Mouse (Mus musculus): Measurements from ENCODE around the gene Cwc25. TPM values are rescaled to one million over a fixed set of nuclear protein-coding genes. Genes with fewer than 3 reads are reported as not detected.
"Not testable (repeated sequence)": the region's sequence is repeated elsewhere in the genome, so short reads cannot be mapped to it uniquely, and the experiment has no call there.

Gene Cwc25
- total and polyA plus RNA-seq, 3 experiments = 6.5 to 28.9 (median 17.5) TPM

DNA sequence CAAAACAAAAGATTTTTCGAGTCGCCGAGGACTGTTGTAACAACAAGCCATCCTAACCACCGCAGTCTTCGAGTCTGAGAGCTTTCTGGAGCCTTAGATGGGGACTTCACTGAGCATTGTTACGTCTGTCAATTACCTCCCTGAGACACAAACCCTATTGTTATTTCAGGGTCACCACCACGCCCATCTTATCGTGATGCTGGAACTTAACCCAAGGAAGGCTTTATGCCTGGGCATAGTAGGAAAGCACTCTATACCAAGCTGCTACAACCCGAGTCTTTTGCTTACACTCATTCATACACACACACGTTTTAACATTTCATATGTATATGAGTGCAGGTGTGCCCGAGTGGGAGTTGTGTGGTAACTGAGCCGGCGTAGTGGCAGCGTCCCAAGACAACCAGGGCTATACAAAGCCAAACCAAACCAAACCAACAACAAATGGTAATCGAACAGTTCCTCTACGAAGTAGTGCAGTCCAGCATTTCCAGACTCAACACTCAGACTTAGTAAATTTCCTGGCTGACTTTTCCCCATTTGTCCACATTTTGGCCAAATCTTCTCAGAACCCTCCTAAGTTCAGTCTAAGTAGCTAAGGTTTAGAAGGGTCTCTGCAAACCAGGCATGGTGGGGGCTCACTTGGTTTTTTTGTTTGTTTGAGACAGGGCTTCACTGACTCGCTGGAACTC lies 9.6 kb upstream of the Cwc25 start, which contains the start of gene 1700001P01Rik:
Gene 1700001P01Rik (minus strand): TSS at position 111 of the 689 bp plus-strand sequence.
- no peak for DNase-seq

DNA sequence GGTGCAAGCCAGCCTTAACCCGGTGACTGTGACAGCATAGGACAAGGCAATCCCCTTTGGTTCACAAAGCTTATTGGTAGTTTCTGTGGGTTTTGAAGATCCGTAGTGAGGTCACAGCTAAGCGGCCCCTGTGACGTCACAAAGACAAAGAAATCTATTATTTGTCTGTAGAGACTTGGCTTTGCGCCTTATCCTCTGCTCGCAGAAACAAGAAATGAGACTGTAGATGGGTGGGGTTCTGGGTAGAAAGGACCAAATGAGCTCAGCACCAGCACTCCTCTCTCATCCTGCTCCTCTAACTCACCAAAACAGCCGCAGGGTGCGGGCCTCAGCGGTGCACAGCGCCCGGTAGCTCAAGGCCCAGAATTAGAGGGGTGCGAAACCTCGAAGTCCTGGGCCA lies 8.8 kb upstream of the Cwc25 start:
- DNase-seq = no peak

DNA sequence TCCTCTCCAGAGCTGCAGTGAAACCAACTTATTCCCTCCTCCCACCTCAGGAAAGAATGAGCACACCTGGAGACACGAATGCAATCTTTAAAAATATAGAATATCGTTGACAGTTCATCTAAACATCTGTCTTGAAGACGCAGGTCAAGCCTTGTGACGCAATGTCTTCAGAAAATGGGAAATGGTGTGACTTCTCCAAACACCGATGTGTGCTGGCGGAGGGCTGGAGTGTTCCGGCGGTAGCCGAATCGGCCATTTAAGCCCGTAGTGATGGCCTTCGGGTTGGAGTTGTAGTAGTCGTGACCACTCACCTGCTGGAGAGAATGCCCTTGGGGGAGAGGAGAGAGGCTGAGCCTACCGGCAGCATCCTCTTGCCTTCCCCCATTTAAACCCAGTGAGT lies 5.1 kb upstream of the Cwc25 start:
- no peak for DNase-seq

DNA sequence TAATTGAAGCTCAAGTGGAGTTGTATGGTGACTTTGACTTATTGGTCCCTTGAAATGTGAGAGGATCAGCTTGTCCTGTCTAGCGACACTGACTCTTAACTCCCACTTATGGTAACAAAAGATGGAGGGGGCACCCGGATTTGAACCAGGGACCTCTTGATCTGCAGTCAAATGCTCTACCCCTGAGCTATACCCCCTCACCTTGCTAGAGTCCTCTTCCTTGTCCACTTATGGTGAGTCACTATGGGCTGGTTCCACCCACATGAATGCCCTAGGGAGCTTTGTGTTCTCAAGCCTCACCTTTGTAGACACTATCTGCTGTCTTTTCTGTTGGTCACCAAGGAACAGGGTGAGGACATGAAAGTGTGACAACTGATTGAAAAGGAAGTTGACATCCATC lies 3.3 kb upstream of the Cwc25 start:
- DNase-seq = peak; percentile 50

DNA sequence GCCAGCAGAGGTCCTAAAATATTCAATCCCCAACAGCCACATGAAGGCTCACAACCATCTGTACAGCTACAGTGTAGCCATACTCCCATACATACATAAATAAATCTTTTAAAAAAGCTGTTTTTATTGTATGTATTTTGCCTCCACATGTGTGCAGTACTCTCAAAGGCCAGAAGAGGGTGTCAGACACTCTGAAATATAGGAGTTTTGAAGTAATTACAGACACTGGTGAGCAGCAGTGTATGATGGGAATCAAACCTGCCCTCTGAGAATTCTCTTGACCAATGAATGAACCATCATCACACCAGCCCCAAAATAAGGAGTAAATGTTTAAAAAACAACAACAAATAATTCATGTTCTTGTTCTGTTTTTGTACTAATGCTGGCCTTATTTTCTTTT lies 4.7 kb downstream of the Cwc25 start:
- no peak for DNase-seq

DNA sequence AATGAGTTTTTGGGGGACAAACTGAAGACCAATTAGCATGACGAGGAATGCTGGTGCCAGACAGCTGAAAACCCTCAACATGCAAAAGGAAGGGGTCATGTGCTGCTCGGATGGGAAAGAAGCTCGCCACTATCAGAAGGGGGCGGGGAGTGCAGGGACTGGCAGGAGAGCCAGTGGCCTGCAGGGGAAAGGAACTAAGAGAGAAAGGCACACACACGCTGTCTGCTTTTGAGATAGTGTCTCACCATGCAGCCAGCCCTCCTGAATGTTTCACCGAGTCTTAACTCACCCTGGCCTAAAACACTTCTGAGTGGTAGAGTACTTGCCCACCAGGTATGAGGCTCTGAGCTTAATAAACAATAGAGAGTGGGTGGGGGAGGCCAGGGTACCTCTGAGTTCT lies 7.4 kb downstream of the Cwc25 start:
- no peak for DNase-seq

DNA sequence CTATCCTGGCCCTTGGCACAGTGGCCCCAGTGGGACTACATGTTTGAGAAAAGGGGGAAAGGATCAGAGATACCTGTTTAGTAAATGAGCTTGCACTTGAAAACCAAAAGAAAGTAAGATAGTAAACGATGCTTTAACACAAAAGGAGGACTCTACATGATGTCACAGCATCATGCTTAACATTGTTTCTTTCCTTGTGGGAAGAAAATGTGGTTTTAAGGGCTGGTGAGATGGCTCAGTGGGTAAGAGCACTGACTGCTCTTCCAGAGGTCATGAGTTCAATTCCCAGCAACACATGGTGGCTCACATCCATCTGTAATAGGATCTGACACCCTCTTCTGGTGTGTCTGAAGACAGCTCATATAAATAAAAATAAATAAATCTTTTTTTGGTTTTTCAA lies 8.2 kb downstream of the Cwc25 start:
- DNase-seq = no peak

DNA sequence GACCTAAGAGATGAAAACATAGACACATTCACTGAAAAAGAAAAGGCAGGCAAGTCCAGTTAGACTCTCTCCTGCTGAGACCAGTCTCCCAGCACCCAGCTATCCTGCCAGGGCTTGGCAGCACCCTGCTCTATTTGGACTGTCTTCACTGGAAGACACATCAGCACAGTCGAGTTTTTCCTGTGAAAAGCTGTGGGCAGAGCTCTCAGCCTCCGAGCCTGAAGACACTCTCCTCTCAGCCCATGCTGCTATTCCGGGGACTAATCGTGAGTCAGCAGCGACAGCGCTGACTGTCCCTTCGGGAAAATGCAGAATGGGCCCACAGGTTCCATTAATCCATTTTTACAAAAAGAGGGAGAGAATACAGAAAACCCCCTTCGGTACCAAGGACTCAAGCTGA lies 13.1 kb downstream of the Cwc25 start:
- DNase-seq = no peak

DNA sequence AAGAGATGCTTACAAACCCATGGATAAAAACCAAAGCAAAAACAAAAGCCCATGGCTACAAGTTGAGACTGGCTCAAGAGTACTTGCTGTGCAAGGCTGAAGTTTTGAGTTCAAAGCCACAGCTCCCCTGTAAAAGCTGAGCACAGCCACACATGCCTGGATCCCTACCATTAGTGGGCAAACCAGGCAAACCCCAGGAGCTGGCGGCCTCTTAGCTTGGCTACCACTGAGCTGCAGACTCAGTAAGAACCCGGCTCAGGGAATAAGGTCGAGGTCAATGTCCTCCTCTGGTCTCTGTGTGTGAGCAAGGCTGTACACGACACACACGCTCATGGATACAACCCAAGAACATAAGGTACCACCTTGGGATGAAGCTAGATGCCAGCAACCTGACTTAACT lies 17.9 kb downstream of the Cwc25 start:
- DNase-seq = peak; percentile 71

DNA sequence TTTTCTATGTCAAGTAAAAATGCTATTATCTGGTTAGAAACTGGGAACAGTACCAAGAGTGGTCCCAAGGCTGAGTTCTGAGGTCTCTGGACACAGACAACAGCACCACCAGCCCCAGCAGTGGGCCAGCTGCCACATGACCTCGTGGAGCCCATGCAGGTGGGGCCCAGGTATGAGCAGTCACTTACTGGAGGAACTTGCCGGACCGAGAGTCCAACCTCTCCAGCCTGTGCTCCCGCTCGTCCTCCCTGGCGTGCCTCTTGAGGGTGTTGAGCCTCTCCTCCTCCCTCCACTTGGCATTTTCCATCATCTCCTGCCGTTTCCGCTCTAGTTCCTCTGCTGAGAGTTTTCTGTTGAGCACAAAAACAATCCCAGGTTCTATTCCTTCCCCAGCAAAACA lies 18.6 kb downstream of the Cwc25 start:
- DNase-seq = peak; percentile 47

DNA sequence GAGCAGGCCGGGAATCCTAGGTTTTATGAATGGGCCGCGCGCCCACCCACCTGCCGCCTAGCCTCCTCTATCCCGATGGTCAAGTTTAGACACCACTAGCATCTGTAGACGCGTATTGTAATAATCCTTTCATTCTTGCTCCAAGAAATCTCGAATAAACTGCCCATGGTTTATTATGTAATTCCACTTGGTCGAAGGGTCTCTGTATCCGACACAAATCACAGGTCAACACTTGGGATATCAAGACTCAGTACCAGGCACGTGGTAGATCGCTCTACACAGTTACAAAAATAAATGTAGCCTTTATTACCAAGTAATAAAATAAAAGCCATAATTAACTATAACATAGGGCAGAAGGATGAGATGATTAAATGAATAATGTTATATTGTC lies 21.0 kb downstream of the Cwc25 start:
- DNase-seq = no peak

DNA sequence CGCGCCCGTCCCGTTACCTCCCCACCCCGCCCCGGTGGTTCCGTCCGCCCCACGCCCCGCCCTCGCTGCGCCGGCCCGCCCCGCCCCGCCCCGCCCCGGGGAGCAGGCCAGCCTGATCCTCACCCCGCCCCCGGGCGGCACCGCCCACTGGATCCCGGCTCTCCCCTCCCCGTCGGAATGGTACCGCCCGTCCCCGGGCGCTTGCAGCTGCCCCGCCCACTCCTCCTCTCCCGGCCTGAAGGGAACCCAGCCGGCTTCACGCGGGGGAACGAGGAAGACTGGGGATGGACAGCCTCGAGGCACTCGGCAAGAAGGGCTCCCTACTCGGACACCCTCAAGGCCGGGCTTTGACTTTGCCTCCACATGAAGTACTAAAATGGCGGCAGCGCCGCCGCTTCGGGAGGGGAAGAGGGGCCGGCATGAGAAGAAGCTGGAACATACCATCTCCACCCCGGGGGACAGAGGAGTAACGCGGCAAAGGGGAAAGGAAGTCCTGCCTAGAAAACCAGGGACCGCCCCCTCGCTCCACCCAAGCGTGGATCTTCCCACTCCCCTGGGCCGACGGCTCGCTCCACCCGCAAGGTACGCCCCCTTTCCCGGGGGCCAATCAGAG lies 21.5 kb downstream of the Cwc25 start:
- DNase-seq = peak; percentile 99

DNA sequence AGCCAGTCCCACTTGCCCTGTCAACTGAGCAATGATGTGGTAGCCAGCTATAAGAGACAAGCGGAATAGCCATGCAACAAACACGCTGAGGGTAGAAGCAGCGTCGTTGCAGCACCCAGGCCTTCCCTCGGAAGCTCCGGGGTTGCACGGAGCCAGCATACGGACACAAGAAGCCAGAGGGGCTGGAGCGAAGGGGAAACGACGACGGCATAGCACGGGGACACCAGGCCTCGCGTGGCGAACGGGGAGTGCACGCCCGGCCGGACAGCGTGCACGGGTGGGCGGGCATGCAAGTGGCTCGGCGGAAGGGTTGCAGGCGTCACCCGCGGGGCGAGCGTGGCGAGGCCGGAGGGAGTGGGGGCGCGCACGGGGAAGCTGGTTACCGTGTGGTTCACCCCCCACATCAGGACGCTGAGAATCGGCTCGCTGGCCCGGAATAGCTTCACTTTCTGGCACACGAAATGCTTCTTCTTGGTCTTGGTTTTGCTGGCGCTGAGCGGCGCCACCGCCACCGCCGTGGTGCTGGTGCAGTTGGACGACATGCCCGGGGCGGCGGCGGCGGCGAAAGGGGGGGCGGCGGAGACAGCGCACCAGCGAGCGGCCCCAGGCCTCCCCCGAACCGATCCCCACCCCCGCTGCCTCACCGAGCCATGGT lies 22.2 kb downstream of the Cwc25 start, which contains the start of gene Pip4k2b:
Gene Pip4k2b (minus strand): TSS at position 642 of the 655 bp plus-strand sequence.
- DNase-seq = peak; percentile 76

DNA sequence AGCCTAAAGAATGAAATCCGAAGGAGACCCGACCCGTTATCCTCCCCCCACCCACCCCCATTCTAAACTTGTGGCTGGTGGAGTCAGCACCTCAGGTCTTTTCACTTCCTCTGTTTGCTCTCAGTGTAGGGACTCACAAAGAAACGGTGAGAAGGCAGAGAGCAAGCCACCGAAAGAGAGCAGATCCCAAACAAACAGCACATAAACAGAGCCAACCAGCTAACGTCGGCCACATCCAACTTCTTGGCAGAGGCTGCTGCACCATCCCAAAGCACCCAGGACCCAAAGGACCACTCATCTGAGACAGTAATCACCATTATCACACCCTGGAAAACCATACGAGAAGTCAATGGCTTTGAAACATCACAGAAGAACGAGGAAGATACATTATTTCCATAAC lies 22.9 kb downstream of the Cwc25 start:
- DNase-seq = no peak

DNA sequence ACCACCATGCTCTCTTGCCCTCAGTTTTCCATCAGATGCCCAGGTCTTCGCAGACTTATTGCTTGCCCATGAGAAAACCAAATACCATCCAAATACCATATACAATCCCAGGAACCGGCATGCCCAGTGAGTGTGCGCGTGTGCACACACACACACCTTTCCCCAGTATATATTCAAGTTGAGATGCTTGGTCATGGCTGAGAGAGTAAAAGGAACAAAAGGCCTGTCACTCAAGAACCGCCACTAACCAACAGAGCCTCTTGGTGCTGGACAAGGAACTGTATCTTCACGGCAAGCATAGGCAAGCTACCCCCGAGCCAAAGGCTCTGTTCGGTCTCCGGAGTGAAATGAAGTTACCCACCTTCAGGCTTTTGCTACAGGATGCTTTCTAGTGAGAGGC lies 23.8 kb downstream of the Cwc25 start:
- DNase-seq = no peak

DNA sequence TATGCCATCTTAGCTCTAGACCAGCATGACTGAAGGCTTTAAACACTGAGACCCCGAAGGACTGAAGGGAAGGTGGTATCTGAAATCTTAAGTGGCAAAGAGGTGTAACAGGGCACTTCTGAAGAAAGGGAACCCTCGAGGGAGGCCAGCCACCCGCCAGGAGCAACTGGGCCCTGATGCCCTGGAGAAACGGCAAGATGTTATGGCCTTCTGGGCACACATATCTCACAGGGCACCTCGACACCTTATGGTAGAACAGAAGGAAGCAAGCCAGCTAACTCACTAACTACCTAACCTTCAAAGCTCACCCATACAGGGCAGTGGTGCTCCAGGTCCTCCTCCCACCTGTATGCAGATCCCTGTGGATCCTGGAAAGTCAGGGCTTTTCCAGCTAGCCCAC lies 24.2 kb downstream of the Cwc25 start:
- no peak for DNase-seq

DNA sequence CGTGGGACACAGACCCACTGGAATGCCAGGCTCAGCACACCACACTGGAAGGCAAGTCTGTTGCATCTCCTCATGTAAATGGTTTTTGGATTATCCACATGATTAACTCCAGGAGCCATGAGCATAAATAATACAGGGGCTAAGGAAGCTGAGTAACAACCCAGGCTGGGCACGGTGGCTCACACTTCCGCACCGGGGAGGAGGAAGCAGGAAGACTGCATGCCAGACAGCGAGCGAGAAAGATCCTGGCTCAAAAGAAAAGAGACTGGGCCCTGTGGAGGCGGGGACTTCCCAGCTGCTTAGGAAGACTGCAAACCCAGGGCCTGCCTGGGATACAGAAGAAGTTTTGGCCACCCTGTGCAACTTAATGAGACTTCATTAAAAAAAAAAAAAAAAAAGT lies 26.2 kb downstream of the Cwc25 start:
- DNase-seq = peak; percentile 52

DNA sequence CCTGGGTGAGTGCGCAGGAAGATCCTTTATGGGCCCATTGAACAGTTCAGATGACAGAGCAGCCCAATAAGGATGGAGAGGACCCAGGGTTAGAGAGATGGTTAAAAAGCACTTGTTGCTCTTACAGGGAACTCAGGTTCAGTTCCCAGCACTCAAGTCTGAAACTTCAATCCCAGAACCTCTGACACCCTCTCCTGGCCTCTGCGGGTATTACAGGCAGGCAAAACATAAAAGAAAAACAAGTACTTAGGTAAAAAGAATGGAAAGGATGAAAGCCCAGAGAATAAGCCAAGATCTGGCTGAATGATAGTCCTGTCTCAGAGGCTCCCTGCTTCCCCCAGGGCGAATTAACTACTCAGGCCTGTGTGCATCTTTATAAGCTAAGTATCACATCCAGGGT lies 27.2 kb downstream of the Cwc25 start:
- no peak for DNase-seq

DNA sequence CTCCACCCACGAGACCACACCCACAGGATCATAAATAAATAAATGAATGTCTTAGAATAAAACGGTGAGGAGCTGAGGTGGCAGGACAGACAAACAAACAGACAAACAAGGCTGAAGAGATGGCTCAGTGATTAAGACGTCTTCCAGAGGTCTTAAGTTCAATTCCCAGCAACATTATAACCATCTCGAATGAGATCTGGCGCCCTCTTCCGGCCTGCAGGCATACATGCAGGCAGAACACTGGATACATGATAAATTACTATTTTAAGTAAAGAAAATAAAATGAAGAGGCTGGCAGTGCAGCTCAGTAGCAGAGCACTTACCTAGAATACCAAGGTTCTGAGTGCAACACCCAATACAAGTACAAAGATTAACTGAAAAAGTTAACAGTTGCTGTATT lies 27.7 kb downstream of the Cwc25 start:
- DNase-seq = no peak

DNA sequence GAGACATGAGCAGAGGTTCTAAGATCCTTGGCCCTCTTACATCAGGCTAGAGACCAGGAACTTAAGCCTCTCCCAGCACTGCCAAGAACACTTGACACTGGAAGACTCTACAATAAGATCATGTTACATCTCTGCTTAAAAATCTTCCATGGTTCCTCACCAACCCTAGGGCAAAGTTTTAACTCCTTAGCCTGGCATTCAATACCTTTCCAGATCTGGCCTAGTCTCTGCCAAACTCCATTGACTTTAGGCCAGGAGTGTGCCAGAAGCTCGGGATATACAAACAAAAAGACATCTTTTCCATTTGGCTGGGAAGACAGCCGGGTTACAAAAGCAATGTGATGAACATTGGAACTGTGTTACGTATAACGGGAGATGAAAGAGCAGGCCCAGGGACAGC lies 28.8 kb downstream of the Cwc25 start:
- no peak for DNase-seq

DNA sequence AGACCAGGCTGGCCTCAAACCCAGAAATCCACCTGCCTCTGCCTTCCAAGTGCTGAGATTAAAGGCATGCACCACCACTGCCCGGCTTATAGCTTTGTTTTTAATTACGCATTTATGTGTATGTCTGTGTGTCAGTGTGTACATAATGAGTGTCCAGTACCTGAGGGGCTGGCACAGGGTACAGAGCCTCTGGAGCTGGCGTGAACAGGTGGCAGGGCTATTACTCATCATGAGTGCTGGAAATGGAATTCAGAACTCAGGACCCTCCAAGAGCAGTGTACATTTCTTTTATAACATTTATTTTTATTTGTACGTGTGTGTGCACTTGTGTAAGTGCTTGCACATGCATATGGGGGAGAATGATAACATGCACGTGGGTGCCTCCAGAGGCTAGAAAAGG lies 29.7 kb downstream of the Cwc25 start:
- no peak for DNase-seq

DNA sequence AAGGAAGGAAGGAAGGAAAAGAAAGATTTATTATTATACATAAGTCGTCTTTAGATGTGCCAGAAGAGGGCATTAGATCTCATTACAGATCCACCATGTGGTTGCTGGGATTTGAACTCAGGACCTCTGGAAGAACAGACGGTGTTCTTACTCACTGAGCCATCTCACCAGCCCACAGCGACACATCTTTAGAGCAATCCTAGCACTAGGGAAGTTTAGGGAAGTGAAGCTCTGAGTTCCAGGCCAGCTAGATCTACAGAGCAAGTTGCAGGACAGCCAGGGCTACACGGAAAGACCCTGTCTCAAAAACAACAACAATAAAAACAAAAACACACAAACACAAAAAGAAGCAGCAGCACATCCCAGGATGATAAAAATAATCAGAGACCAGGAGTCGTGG lies 31.5 kb downstream of the Cwc25 start:
- DNase-seq = not testable (repeated sequence)

DNA sequence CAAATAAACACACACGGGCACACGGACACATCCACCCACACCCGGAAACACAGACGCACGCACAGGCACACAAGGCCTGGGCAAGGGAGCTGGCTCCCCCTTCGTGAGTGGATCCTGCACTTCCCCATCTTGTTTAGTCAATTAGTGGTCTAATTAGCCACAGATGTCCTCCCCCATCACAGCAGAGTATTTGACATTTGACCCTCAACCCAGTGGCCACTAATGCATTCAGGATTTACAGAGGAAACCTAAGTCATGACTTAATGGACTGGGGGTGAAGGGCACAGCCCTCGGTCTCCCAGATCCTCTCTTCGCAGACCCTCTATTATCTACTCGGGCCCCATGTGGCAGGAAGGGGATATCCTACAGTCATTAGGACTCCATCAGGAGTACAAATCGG lies 32.7 kb downstream of the Cwc25 start:
- DNase-seq = no peak

DNA sequence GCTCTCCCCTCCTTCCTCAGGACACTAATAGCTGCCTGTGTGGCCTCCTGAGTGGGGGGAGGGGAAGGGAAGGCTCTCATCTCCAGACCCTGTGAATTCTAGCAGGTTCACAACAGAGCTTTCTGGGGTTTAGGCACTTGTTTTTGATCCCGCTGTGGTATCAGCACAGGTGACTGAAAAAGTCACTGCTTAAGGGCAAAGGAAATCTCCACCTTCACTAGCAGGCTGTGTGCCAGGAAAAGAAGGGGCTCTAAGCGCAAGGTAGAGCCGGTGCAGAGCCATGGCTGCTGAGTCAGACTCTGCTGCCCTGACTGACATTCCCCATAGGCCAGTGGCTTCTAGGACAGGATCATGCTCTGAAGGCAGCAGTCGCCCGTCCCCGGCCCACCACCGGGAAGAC lies 37.6 kb downstream of the Cwc25 start:
- no peak for DNase-seq
